Mouse (Mus musculus): ENCODE data around the gene Gm20518. TPM values are rescaled to one million over a fixed set of nuclear protein-coding genes. Genes with fewer than 3 reads are reported as not detected.

Gm20518 gene
- total RNA-seq (2021) = 1 to 10 TPM; 1.9 to 2.9 TPM

DNA sequence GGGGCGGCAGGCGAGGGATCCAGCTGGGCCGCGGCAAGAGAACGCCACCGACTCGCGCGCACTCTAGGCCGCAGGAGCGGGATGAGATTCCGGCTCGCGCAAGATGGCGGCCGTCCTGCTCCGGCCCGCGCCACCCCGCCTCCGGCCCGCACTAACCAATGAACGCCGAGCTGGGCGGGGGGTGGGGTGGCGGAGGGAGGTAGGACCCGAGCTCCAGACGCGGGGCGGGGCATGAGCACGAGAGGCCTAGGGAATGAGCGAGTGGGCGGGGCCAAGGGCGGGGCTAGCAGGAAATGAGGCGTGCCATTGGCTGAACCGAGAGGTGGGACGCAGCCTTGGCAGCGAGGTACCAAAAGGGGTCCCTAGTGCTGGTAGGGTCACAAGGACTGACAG lies at the start of gene Gm20518:
TSS of gene Gm20518 (minus strand) at position 105 of the 393 bp plus-strand sequence.
- DNase-seq (ENCODE audit: low spot score in 2 of 2) = peak; percentile 98 to 99
- intact Hi-C loops (cut with DNase I) = no loop called here

DNA sequence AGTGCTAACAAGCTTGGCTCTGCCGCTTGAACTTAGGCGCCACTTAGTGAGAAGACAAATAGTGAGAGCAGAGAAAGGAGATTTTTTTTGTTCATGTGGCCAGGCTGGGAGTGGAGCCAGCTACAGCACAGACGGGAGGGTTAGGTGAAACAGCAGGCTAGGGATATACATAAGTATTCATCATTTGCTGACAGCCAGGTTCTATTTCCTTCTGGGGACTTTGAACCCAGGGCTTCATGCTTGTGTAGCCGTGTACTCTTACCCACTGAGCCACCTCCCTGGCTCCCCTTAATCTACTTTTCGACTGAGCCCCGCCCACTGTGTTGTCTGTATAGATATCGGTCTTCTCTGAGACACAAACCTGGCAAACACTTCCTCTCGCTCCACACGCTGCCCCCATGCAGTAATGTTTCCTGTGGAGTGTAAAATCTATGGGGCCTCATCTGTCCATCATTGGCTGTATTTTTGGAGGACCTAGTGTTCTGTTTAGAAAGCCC lies 47.8 kb upstream of the Gm20518 start:
- no peak for DNase-seq (ENCODE audit: low spot score in 2 of 2)
- intact Hi-C loops (cut with DNase I) = loop anchor here (5.0 kb wide), 1 partner anchor 98 kb away; no protein-coding TSS in a partner anchor

DNA sequence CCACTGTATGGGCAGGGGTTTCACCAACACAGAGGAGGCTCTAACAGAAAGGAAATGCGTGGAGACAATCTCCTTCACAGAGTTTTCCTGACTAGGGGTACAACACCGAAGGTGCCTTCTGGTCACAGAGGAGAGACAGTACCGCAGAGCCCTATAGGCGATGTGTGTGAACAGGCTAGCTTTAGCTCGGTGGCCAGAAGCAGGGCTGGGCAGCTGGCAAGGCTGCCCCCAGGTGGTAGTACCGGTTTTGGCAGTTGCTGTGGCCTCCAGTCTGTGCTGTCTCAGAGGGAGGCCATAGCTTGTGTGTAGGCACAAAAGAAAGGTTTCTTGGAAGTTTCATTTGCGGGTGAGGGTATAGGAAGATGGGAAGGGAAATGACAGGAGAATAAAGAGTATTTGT lies 47.4 kb upstream of the Gm20518 start:
- DNase-seq (ENCODE audit: low spot score in 2 of 2) = peak; percentile 40 to 53

DNA sequence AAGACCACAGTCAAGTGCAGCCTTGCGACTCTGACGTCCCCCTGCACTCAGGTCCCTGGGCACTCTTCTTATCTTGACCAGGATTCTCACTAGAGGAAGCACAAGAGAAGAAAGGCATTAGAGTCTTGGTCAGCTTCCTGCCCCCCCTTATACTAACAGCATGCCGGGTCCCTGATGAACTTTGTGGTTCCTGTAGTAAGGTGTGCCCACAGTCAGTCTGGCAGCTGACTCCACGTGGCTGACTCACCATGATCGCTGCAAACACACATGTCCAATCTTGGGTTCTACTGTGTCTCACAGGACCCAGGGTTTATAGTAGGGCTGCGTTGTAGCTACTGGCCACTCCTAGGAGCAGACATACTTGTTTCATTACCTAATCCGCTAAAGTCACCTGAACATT lies 46.7 kb upstream of the Gm20518 start:
- intact Hi-C loops (cut with DNase I) = loop anchor here (5.0 kb wide), 1 partner anchor 99 kb away; no protein-coding TSS in a partner anchor
- DNase-seq (ENCODE audit: low spot score in 2 of 2) = no peak

More for the DNA sequence above, 47.4 kb upstream of the Gm20518 start:
- intact Hi-C loops (cut with DNase I) = loop anchor here (5.0 kb wide), 1 partner anchor 98 kb away; no protein-coding TSS in a partner anchor

DNA sequence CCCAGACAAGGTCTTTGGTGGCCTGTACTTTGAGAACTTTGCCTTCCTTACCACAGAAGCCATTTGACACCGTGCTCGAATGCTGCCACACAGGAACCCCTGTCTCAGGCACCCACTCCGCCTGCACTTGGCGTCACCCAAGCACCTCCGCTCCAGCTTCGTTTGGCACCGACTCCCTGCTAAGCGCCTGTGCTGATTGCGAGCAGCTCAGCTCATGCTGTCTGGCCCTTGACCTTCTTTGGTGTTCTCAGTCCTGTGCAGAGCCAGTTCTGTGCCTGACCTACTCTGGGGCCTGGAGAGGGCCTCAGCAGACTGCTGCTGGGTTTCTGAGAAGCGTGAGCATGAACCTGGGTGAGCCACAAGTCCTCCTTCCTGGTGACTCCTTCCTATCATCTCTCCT lies 45.3 kb upstream of the Gm20518 start:
- intact Hi-C loops (cut with DNase I) = loop anchor here (5.0 kb wide), 1 partner anchor 101 kb away; no protein-coding TSS in a partner anchor
- no peak for DNase-seq (ENCODE audit: low spot score in 2 of 2)

DNA sequence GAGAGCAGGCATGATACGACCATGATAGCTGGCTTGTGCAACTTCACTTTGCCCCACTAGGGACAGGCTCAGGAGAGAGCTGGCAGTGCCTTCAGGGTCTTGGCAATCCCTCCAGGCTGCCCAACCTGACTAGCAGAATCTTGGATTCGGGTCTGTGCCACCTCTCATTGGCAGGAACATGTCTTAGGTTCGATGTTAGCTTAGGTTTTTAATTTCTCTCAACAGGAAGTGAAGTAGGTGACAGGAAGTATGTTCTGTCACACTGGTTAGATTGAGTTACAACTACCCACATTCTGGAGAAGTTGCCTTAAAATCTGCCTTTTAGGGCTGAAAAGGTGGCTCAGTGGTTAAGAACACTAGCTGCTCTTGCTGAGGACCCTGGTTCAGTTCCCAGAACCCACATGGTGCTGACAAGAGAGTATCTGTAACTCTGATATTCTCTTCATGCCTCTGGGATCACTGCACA lies 43.0 kb upstream of the Gm20518 start:
- DNase-seq (ENCODE audit: low spot score in 2 of 2) = no peak
- intact Hi-C loops (cut with DNase I) = loop anchor here (5.0 kb wide), 1 partner anchor 113 kb away; no protein-coding TSS in a partner anchor

DNA sequence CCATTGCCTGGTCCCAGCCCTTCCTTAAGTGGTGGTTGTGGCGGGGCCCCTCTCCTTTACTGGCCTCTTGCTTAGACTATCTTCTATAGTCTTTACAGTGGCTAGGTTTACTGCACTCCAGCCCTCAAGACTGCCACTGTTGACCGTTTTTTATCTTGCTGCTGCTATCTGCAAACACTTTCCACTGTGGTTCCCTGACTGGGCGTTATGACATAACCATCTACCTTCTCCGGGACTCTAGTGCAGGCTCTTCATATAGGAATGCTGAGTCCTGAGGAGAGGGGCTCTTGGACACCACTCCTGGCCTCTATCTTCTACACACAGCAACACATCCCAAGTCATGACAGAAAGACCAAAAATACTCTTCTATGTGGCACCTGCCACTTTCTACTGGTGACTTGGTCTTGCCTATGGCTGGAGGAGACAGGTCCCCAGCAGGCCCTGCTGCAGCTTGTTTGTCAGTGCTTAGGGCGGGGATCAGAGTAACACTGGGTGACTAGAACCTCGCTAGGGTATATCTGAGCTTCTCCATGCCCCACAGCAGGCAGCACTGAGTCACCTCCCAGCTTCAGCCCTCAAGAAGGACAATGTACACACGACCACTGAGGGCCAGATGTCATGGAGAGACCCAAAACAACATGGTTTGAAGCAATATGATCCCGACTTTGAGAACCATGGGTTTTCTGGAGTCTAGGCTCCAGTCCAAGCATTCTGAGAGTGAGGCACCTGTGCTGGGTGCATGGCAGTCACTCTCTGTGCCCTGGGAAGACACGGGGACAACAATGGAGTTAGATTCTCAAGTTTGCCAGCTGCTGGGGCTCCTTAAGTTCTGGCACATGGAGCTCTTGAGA lies 42.3 kb upstream of the Gm20518 start:
- intact Hi-C loops (cut with DNase I) = loop anchor here (5.0 kb wide), 1 partner anchor 113 kb away; no protein-coding TSS in a partner anchor
- DNase-seq (ENCODE audit: low spot score in 2 of 2) = no peak

DNA sequence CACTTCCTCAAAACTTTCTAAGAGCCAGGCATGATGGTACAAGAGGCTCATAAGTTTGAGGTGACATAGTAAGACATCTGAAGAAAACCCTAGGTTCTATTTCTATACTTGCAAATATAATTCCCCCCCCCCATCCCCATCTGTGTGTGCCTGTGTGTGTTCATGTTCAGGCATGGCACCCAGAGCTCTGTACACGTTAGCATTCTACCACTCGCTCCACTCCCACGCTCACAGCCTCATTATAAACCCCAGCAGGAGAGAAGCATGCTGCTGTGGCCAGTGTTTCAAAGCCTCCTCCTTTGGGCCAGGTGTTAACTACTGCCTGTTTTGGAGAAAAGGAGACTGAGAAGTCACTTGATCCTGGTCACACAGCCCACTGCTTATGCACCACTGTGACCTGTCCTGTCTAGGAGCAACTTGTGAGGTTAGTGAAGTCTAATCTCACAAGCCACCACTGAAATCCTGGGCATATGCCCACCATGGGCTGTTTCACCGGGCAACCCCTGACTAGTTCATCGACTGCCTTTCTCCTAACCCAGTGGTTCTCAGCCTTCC lies 40.5 kb upstream of the Gm20518 start:
- peak in 1 of 2 experiments; percentile 59 for DNase-seq (ENCODE audit: low spot score in 2 of 2)
- intact Hi-C loops (cut with DNase I) = loop anchor here (5.0 kb wide), 1 partner anchor 115 kb away; no protein-coding TSS in a partner anchor

DNA sequence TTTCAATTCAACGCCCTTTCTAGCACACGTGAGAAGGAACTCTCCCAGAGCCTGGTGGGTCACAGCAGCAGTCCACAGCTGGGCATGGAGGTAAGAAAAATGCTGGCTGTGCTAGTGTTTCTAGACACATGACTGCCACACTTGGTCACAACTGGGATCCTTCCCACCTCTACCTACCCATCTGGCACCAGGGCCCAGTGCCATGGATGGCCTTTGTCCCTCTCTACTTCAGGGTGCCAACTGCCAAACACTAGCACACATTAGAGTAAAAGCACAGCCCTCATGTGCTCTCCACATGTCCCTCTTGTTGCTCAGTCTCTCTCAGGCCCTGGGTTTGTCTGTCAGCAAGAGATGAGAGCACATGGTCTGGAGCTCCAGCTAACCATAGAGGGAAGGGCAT lies 38.2 kb upstream of the Gm20518 start:
- DNase-seq (ENCODE audit: low spot score in 2 of 2) = no peak
- intact Hi-C loops (cut with DNase I) = loop anchor here (5.0 to 10.0 kb wide), 3 partner anchors 58 to 305 kb away; partner anchors contain the start of gene Zdhhc8

DNA sequence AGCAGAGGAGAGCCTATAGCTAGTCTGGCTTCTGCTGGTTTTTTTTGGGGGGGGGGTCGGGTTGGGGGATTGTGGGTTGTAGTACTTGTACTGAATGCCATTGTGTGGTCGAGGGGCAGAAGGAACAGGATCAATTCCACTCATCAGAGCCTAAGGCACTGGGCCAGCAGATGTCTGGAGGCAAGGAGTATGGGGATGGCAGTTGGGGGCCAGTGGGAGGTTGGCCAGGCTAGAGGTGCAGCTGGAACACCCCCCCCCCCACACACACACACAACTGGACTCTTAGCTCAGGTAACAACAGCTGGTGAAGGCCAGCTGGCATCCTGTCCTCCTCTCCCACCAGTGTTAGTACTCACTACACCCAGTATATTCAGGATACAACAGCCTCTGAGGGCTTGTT lies 37.7 kb upstream of the Gm20518 start:
- no peak for DNase-seq (ENCODE audit: low spot score in 2 of 2)
- intact Hi-C loops (cut with DNase I) = loop anchor here (5.0 to 10.0 kb wide), 2 partner anchors 58 to 306 kb away; partner anchors contain the start of gene Zdhhc8

DNA sequence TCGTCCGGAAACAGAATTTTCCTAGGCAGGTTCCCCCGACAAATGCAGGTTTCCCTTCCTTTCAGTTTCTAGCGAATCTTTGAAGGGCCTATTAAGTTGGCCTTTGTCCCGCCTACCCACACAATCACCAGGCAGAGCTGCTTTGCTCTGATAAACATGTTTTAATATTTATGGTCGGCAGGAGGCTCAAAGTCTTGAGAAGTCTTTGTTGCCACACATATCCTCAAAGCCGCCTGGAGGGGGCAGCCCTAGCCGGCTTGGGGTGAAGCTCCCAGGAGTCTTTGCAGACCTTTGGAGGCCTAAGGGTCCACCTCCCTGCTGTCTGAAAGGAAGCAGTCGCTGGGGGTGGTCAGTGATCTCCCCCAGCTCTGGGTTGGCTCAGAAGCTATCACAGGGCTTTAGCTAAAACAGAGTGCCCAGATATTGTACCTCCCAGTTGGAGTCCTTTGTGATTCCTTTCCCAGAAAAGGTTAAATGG lies 37.2 kb upstream of the Gm20518 start:
- DNase-seq (ENCODE audit: low spot score in 2 of 2) = peak; percentile 60
- intact Hi-C loops (cut with DNase I) = loop anchor here (5.0 to 10.0 kb wide), 2 partner anchors 59 to 306 kb away; partner anchors contain the start of gene Zdhhc8

DNA sequence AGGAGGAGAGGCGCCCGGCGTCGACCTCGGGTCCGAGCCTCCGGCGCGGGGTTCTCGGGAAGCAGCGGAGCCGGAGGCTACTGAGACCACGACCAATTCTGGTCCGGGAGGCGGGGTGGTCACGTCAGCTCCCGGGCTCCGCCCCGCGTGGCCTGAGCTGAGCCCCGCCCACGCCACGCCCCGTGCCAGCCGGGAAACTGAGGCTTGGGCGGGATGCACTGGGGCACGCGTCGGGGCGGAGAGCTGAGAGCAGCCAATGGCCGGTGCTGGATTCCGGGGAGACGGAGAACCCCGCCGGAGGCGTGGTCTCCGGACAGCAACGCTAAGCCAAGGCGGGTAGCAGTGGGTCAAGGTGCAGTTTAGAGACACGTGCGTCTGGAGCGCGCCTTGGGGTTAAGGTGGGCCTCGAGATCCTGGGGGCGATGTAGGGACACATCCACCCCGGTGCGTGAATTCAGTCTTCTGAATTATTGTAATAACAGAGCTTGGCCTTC lies 36.7 kb upstream of the Gm20518 start, which contains the start of gene Slc25a1:
TSS of gene Slc25a1 (minus strand) at position 133 of the 494 bp plus-strand sequence.
- peak; percentile 85 to 88 for DNase-seq (ENCODE audit: low spot score in 2 of 2)
- intact Hi-C loops (cut with DNase I) = loop anchor here (5.0 to 10.0 kb wide), 2 partner anchors 59 to 307 kb away; partner anchors contain the start of gene Zdhhc8

DNA sequence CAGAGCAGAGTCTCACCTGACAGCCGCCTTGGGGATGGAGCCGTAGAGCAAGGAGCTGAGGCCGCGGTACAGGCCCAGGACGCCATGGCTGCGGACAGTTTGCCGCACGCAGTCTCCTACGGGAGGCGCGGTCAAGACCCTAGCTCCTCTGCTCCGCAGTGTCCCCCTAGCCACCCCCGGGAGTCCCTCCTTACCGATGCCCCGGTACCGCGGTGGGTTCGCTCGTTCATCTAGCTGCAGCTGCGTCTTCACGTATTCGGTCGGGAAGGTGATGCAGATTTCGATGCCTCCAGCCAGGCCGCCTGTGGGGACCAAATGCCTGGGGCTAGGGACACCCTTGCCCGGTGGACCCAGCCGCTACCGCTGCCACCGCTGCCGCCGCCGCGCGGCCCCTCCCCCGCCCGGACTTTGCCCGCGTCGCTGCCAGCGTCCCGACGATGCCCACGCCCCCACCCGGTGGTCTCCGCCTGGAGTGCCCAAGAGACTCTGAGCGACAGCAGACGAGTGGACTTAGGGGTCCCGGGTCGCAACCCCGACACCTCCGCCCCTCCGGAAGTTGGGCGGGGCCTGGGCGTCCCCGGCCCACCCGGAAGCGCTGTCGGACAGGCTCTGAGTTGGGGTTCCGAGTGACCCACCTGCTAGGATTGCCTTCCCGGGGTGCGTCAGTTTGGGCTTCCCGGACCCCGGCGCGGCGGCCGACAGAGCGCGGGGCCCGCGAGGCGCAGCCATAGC lies 36.0 kb upstream of the Gm20518 start:
- intact Hi-C loops (cut with DNase I) = loop anchor here (5.0 to 10.0 kb wide), 2 partner anchors 60 to 307 kb away; partner anchors contain the start of gene Zdhhc8
- peak; percentile 22 to 23 for DNase-seq (ENCODE audit: low spot score in 2 of 2)

DNA sequence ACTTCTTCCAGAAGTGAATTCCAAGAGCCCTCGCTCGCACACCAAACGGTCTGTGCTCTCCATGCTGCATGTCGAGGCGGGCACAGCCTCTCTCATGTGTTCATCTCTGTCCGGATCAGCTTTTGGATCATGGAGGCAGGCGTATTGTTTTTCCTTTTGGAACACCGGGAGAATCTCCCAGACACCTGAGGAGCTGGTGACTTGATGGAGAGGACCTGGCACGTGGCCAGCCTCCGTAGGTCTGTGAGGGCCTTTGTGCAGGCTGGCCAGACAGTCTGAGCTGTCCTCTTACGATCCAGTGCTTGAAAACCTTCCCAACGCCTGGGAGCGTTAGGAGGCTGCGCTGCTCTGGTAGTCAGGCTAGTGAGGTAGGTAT lies 30.7 kb upstream of the Gm20518 start:
- intact Hi-C loops (cut with DNase I) = loop anchor here (10.0 kb wide), 1 partner anchor 313 kb away; the partner anchor contains the start of gene Zdhhc8
- DNase-seq (ENCODE audit: low spot score in 2 of 2) = no peak

DNA sequence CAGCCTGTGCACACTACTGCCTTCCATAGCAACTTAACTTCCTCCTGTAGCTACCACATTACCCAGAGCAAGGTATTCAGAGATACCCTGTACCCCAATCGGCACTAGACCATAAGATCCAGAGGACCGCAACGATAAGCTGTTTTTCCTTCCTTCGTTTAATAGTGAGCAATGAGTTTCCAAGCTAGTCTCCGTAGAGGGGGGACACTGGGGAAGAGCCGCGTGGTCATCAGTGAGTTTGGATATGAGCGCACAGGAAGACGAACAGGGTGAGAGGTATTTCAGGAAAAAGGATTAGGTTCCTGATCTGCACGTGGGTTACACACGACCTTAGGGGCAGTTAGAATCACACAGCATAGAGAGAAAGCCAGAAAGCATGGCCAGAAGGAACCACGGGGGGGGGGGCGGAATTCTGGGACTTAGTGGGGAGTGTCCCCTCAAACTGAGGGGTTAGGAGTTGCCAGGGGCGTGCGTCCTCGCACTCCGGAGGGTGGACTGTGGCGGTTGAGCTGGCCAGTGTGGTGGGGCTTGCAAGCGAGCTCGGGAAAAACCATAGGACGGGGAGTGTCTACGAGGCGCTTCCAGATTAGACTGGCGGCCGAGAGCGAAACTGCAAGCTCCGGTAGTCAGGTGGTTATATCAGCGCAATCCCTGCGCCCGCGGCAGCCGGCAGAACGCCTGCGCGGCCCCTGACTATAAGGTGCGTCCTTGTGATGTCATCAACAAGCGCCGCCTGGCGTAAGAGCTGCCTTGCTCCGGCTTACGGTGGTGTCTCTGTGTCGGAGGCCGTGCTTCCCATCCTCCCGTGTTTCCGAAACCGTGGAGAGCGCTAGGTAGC lies 30.1 kb upstream of the Gm20518 start:
- DNase-seq (ENCODE audit: low spot score in 2 of 2) = peak; percentile 98 to 99
- intact Hi-C loops (cut with DNase I) = loop anchor here (10.0 kb wide), 1 partner anchor 313 kb away; the partner anchor contains the start of gene Zdhhc8

DNA sequence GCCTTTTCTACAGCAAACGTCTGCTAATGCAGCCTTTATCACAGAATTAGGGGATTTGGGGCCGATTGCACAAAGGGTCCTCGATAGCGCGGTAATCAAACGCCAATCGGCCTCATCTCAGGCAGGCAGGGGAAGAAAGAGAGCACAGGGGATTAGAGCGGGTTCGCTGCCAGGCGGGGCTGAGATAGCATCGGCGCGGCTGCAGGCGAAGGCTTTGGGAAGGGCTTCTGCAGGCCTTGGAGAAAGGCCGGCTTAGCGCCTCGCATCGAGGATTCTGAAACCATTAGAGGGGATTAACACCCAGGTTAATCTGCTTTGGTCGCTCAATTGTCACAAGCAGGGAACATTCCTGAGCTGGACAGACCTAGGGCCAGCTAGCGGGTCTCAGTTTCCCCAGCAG lies 29.1 kb upstream of the Gm20518 start:
- intact Hi-C loops (cut with DNase I) = loop anchor here (10.0 kb wide), 1 partner anchor 314 kb away; the partner anchor contains the start of gene Zdhhc8
- DNase-seq (ENCODE audit: low spot score in 2 of 2) = no peak

All from left cerebral cortex, postnatal 25 days (tissue).